Mouse (Mus musculus) myocyte (in vitro differentiated cells): ENCODE measurements at regions not wholly inside any gene's neighbourhood (a gene's known extent, or its start where the extent isn't known, plus 50 kb on each side); places are given as distances from the start of the nearest gene placed in this dataset.
A peak's percentile ranks its signal among the peaks of the same experiment; 100 is the strongest.

ENCODE experiments used
- H3K27me3 ChIP-seq: one replicate; pipeline ENCODE4 v1.6.1; 2011; ENCODE audit not compliant: control insufficient read depth, insufficient read depth, insufficient read length
- H3K36me3 ChIP-seq: one replicate; pipeline ENCODE4 v1.6.1; 2011; ENCODE audit not compliant: control insufficient read depth, insufficient read depth
- H3K4me2 ChIP-seq: one replicate; pipeline ENCODE4 v1.6.1; 2011; ENCODE audit warnings: low read depth, control low read depth
- H3K4me3 ChIP-seq: one replicate; pipeline ENCODE4 v1.5.1; 2011; ENCODE audit warnings: mild to moderate bottlenecking, control low read depth, moderate library complexity
- H3K79me2 ChIP-seq: one replicate; pipeline ENCODE4 v1.6.1; 2011; ENCODE audit not compliant: control insufficient read depth, insufficient read depth
- H3ac ChIP-seq: one replicate; pipeline ENCODE4 v1.6.1; 2011; ENCODE audit not compliant: control insufficient read depth, insufficient read length
- CEBPB ChIP-seq: IDR thresholded peaks from 2 replicates; pipeline ENCODE4 v1.6.1; 2011; ENCODE audit warnings: mild to moderate bottlenecking, moderate library complexity; ENCODE audit not compliant: poor library complexity, insufficient read depth, severe bottlenecking
- E2F4 ChIP-seq: IDR thresholded peaks from one replicate; pipeline ENCODE4 v1.6.1; 2011; ENCODE audit warnings: mild to moderate bottlenecking, control low read depth, moderate library complexity; ENCODE audit not compliant: insufficient read depth
- MAX ChIP-seq: IDR thresholded peaks from one replicate; pipeline ENCODE4 v1.6.1; 2011; ENCODE audit warnings: low read depth, mild to moderate bottlenecking, control low read depth
- MYOD1 ChIP-seq, 3 experiments: IDR thresholded peaks; one replicate each; pipeline ENCODE4 v1.6.1; 2011; ENCODE audit warnings: control low read depth in 2 of 3, low read depth in 2 of 3, mild to moderate bottlenecking in 2 of 3, moderate library complexity in 1 of 3; ENCODE audit not compliant: insufficient read length in 2 of 3, control insufficient read depth in 1 of 3
- MYOG ChIP-seq, 3 experiments: IDR thresholded peaks; one replicate each; pipeline ENCODE4 v1.6.1; 2011; ENCODE audit warnings: control low read depth in 2 of 3, low read depth in 2 of 3, mild to moderate bottlenecking in 2 of 3; ENCODE audit not compliant: insufficient read length in 2 of 3, control insufficient read depth in 1 of 3, insufficient read depth in 1 of 3
- POLR2A ChIP-seq: IDR thresholded peaks from one replicate; pipeline ENCODE4 v1.6.1; 2011; ENCODE audit warnings: low read depth, mild to moderate bottlenecking, control low read depth, moderate library complexity; ENCODE audit not compliant: insufficient read length
- POLR2AphosphoS2 ChIP-seq: IDR thresholded peaks from one replicate; pipeline ENCODE4 v1.6.1; 2011; ENCODE audit warnings: low read depth, control low read depth; ENCODE audit not compliant: insufficient read length
- REST ChIP-seq: IDR thresholded peaks from one replicate; pipeline ENCODE4 v1.6.1; 2011; ENCODE audit warnings: mild to moderate bottlenecking, control low read depth, moderate library complexity; ENCODE audit not compliant: insufficient read depth, insufficient read length
- SRF ChIP-seq: IDR thresholded peaks from one replicate; pipeline ENCODE4 v1.6.1; 2011; ENCODE audit warnings: low read depth; ENCODE audit not compliant: control insufficient read depth, insufficient read length
- TCF12 ChIP-seq: IDR thresholded peaks from one replicate; pipeline ENCODE4 v1.6.1; 2011; ENCODE audit warnings: mild to moderate bottlenecking, control low read depth; ENCODE audit not compliant: poor library complexity, insufficient read depth, severe bottlenecking
- TCF3 ChIP-seq: IDR thresholded peaks from one replicate; pipeline ENCODE4 v1.6.1; 2011; ENCODE audit warnings: low read depth, control low read depth; ENCODE audit not compliant: insufficient read length
- USF1 ChIP-seq: IDR thresholded peaks from one replicate; pipeline ENCODE4 v1.6.1; 2011; ENCODE audit warnings: low read depth, mild to moderate bottlenecking, control low read depth, moderate library complexity

GRCm38 (mm10) chr6:117237096-117237495 is 68.8 kb downstream of the Cxcl12 start:
- H3K79me2 ChIP-seq: no peaks in the 10 kb centered on the region
- no peaks in the 10 kb centered on the region for H3K27me3 ChIP-seq
- H3K36me3 ChIP-seq: no peaks in the 10 kb centered on the region
- no peak overlapping the region for H3ac ChIP-seq
- H3K4me3 ChIP-seq: no peak overlapping the region
- no peak overlapping the region for H3K4me2 ChIP-seq
- 0 out of 2 replicates have a peak, but pooled peaks have one; percentile 6 for TF ChIP-seq CEBPB
- TF ChIP-seq USF1: no peak

GRCm38 (mm10) chr6:117241206-117241605 is 72.9 kb downstream of the Cxcl12 start:
- no peak for TF ChIP-seq USF1
- TF ChIP-seq MYOD1 (IDR thresholded peaks at IDR 0.05; ENCODE audit: control insufficient read depth in 1 of 3, insufficient read length in 2 of 3, low read depth in 2 of 3): no peak
- TF ChIP-seq SRF: no peak
- TF ChIP-seq REST: no peak
- TF ChIP-seq TCF12: no peak
- no peak for TF ChIP-seq MYOG (IDR thresholded peaks at IDR 0.05; ENCODE audit: control insufficient read depth in 1 of 3, insufficient read depth in 1 of 3, insufficient read length in 2 of 3, low read depth in 2 of 3)
- TF ChIP-seq TCF3: no peak
- TF ChIP-seq POLR2A: no peak
- no peak for TF ChIP-seq MAX
- no peak for TF ChIP-seq CEBPB
- Histone ChIP-seq H3ac (no peak overlapping the region), H3K4me2 (peak overlapping the region; percentile 35), H3K79me2 (no peaks in the 10 kb centered on the region), H3K27me3 (no peaks in the 10 kb centered on the region), H3K4me3 (no peak overlapping the region), H3K36me3 (no peaks in the 10 kb centered on the region)

GRCm38 (mm10) chr6:117245398-117245797 is 77.1 kb downstream of the Cxcl12 start:
- no peak for TF ChIP-seq TCF3
- TF ChIP-seq E2F4: no peak
- TF ChIP-seq TCF12: no peak
- no peak for TF ChIP-seq MYOG (IDR thresholded peaks at IDR 0.05; ENCODE audit: control insufficient read depth in 1 of 3, insufficient read depth in 1 of 3, insufficient read length in 2 of 3, low read depth in 2 of 3)
- no peak for TF ChIP-seq POLR2AphosphoS2
- no peak for TF ChIP-seq USF1
- TF ChIP-seq POLR2A: no peak
- no peak for TF ChIP-seq CEBPB
- TF ChIP-seq MYOD1 (IDR thresholded peaks at IDR 0.05; ENCODE audit: control insufficient read depth in 1 of 3, insufficient read length in 2 of 3, low read depth in 2 of 3): no peak
- TF ChIP-seq REST: no peak
- TF ChIP-seq MAX: no peak
- no peak for TF ChIP-seq SRF
- H3K79me2 ChIP-seq: no peaks in the 10 kb centered on the region
- no peaks in the 10 kb centered on the region for H3K36me3 ChIP-seq
- H3K4me2 ChIP-seq: no peak overlapping the region
- H3ac ChIP-seq: no peak overlapping the region
- no peaks in the 10 kb centered on the region for H3K27me3 ChIP-seq
- H3K4me3 ChIP-seq: no peak overlapping the region

GRCm38 (mm10) chr6:117245849-117246248 is 77.5 kb downstream of the Cxcl12 start:
- Histone ChIP-seq H3ac (no peak overlapping the region), H3K79me2 (no peaks in the 10 kb centered on the region), H3K4me3 (no peak overlapping the region), H3K27me3 (no peaks in the 10 kb centered on the region), H3K4me2 (no peak overlapping the region), H3K36me3 (no peaks in the 10 kb centered on the region)
- TF ChIP-seq TCF3 (no peak), TCF12 (no peak), MYOG (IDR thresholded peaks at IDR 0.05; ENCODE audit: control insufficient read depth in 1 of 3, insufficient read depth in 1 of 3, insufficient read length in 2 of 3, low read depth in 2 of 3) (no peak), CEBPB (no peak), E2F4 (no peak), USF1 (no peak), POLR2AphosphoS2 (no peak), MYOD1 (IDR thresholded peaks at IDR 0.05; ENCODE audit: control insufficient read depth in 1 of 3, insufficient read length in 2 of 3, low read depth in 2 of 3) (no peak), REST (no peak), SRF (no peak), MAX (no peak), POLR2A (no peak)

- TF ChIP-seq MAX: no peak
- no peak for TF ChIP-seq POLR2A
- TF ChIP-seq REST: no peak
- no peak for TF ChIP-seq MYOD1 (IDR thresholded peaks at IDR 0.05; ENCODE audit: control insufficient read depth in 1 of 3, insufficient read length in 2 of 3, low read depth in 2 of 3)
- no peak for TF ChIP-seq CEBPB
- TF ChIP-seq TCF3: no peak
- no peak for TF ChIP-seq MYOG (IDR thresholded peaks at IDR 0.05; ENCODE audit: control insufficient read depth in 1 of 3, insufficient read depth in 1 of 3, insufficient read length in 2 of 3, low read depth in 2 of 3)
- TF ChIP-seq USF1: no peak
- TF ChIP-seq SRF: no peak
- TF ChIP-seq POLR2AphosphoS2: no peak
- TF ChIP-seq TCF12: no peak
- TF ChIP-seq E2F4: no peak
- H3K4me2 ChIP-seq: no peak overlapping the region
- no peaks in the 10 kb centered on the region for H3K79me2 ChIP-seq
- H3ac ChIP-seq: no peak overlapping the region
- no peak overlapping the region for H3K4me3 ChIP-seq
- no peaks in the 10 kb centered on the region for H3K36me3 ChIP-seq
- no peaks in the 10 kb centered on the region for H3K27me3 ChIP-seq
Observed at GRCm38 (mm10) chr6:117249230-117249921, 81.0 kb downstream of the Cxcl12 start.
